Mouse (Mus musculus): Measurements from ENCODE around the gene Gm20458. TPM values are rescaled to one million over a fixed set of nuclear protein-coding genes. Genes with fewer than 3 reads are reported as not detected.

Gene Gm20458
- polyA plus RNA-seq, 1 experiment: not detected

DNA sequence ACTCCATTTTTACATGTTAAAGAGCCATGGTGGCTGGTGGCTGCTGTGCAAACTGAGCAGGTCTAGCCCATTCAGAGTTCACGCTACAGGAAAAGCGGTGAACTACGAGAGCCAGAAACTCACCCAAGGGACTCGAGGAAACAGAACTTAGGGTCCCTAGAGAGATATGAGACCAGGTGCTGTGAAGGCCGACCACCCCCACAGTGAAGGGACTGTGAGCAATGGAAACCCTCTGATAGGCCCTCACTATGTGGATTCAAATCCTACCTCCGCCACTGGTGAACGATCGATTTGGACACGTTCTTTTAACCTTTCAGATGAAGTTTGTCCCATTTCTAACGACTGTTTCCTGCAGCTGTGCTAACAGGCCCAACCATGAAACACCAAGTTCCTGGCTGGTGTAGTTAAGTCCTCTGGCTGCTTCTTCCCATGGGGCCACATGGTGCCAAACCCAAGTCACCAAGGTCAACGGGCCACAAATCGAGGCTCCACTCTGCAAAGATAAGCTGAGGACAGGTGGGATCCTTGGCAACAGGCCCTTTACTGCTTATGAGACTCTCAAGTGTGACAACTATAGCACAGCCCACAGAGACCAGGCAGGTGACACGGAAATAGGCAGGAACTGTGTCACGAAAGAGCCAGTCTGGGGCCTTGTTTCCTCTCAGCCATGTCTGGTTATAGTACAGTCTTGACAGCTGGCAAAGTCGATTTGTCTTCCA is 37.9 kb upstream of the Gm20458 start:
- peak overlapping the region; percentile 75 for H3K27ac ChIP-seq (ENCODE audit: control insufficient read depth, insufficient read depth, low read depth, low read length, poor library complexity)

DNA sequence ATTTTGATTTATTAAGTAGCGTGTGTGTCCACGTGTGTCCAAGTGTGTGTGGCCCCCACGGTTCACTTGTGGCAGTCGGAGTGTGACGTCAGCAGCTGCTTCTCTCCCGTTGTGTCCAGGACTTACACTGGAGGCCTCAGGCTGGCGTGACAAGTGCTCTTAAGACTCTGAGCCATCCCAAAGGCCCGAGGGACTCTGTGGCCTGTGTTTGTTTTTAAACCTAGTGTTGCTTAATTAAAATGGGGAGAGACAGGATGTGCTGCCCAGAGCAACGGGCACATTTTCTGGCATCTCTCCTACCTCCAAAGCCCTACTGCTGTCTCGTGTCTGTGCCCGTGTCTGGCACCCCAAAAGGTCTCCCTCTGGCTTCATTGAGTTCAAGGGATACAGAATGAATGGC is 37.3 kb upstream of the Gm20458 start:
- peak overlapping the region; percentile 75 for H3K27ac ChIP-seq (ENCODE audit: control insufficient read depth, insufficient read depth, low read depth, low read length, poor library complexity)
- H3K4me3 ChIP-seq (replicated peaks; ENCODE audit: control insufficient read depth, low read depth, low read length): no peak overlapping the region
- TF ChIP-seq CTCF (IDR thresholded peaks at IDR 0.05; ENCODE audit: control insufficient read depth, insufficient read depth, low read length): no peak
- peaks cover 2% of the 10 kb centered on the region for H3K4me1 ChIP-seq (ENCODE audit: control insufficient read depth, insufficient read depth, low read length)
- 69% methylated on average over 11 of the region's 11 CpGs for WGBS

More for the DNA sequence above, 37.9 kb upstream of the Gm20458 start:
- TF ChIP-seq POLR2A (IDR thresholded peaks at IDR 0.05; ENCODE audit: borderline replicate concordance, control insufficient read depth, low read depth, low read length) (no peak), CTCF (IDR thresholded peaks at IDR 0.05; ENCODE audit: control insufficient read depth, insufficient read depth, low read length) (no peak)
- WGBS: 49% methylated on average over 15 of the region's 15 CpGs
- Histone ChIP-seq H3K4me1 (ENCODE audit: control insufficient read depth, insufficient read depth, low read length) (peaks cover 3% of the 10 kb centered on the region), H3K4me3 (replicated peaks; ENCODE audit: control insufficient read depth, low read depth, low read length) (no peak overlapping the region)

DNA sequence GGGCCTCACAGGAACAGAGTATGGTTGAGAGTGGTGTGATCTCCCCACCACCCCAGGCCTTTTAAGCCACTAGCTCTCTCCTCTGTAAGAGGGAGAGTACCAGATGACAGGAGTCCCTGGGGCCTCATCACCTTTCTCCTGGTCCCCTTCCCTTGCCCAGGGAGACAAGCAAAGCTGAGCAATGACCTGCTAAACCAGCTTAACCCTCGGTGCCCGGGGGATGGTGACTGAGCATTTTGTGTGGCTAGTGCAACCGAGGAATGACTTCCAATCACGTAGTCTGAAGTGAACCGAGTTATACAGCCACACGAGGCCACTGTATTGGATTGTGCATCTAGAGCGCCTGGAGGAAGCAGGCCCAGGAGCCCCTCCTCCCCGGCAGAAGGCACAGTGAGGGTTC is 36.4 kb upstream of the Gm20458 start:
- no peak for TF ChIP-seq CTCF (IDR thresholded peaks at IDR 0.05; ENCODE audit: control insufficient read depth, insufficient read depth, low read length)
- no peak for TF ChIP-seq POLR2A (IDR thresholded peaks at IDR 0.05; ENCODE audit: borderline replicate concordance, control insufficient read depth, low read depth, low read length)
- Histone ChIP-seq H3K27ac (ENCODE audit: control insufficient read depth, insufficient read depth, low read depth, low read length, poor library complexity) (no peak overlapping the region), H3K4me1 (ENCODE audit: control insufficient read depth, insufficient read depth, low read length) (no peaks in the 10 kb centered on the region; the same call in 1 of the 2 replicates), H3K4me3 (replicated peaks; ENCODE audit: control insufficient read depth, low read depth, low read length) (no peak overlapping the region)
- 83% methylated on average over 8 of the region's 8 CpGs for WGBS

DNA sequence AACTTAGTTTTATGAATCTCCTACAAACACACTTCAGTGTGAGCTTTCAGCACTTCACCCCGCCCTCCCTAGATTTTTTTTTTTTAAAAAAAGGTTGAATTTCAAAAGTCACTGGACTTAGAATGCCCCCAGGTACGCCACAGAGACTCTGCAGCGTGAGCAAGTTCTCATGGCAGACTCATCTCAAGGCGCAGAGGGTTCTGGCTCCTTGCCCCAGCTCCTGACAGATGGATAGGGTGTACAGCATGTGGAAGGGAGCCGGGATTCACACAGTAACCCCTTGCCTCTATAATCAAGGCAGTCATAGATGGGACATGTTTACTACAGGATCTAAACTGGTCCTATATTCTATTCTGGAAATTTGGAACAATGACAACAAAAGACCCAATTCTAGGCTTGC is 35.4 kb upstream of the Gm20458 start:
- 81% methylated on average over 5 of the region's 5 CpGs for WGBS
- Histone ChIP-seq H3K4me1 (ENCODE audit: control insufficient read depth, insufficient read depth, low read length) (no peaks in the 10 kb centered on the region; the same call in 1 of the 2 replicates), H3K27ac (ENCODE audit: control insufficient read depth, insufficient read depth, low read depth, low read length, poor library complexity) (no peak overlapping the region), H3K4me3 (replicated peaks; ENCODE audit: control insufficient read depth, low read depth, low read length) (no peak overlapping the region)
- TF ChIP-seq POLR2A (IDR thresholded peaks at IDR 0.05; ENCODE audit: borderline replicate concordance, control insufficient read depth, low read depth, low read length) (no peak), CTCF (IDR thresholded peaks at IDR 0.05; ENCODE audit: control insufficient read depth, insufficient read depth, low read length) (no peak)

DNA sequence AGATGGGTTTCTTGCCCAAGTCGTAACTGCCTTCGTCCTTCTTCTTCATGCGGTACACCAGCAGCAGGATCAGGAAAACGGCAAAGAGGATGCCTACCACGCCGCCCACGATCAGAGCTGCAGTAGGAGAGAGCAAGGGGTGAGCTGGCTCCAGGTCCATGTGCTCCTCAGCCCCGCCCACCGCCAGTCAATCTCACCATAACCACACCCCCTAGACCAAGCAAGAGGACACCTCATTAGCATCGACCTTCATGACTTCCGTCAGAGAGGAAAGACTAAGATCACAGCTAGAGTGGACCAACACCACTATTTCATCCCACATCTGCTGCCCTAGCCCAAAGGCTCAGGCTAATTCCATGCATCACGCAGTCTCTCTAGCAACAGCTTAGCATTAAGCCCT is 34.6 kb upstream of the Gm20458 start:
- Histone ChIP-seq H3K4me3 (replicated peaks; ENCODE audit: control insufficient read depth, low read depth, low read length) (no peak overlapping the region), H3K4me1 (ENCODE audit: control insufficient read depth, insufficient read depth, low read length) (no peaks in the 10 kb centered on the region; the same call in 1 of the 2 replicates), H3K27ac (ENCODE audit: control insufficient read depth, insufficient read depth, low read depth, low read length, poor library complexity) (no peak overlapping the region)
- TF ChIP-seq POLR2A (IDR thresholded peaks at IDR 0.05; ENCODE audit: borderline replicate concordance, control insufficient read depth, low read depth, low read length) (no peak), CTCF (IDR thresholded peaks at IDR 0.05; ENCODE audit: control insufficient read depth, insufficient read depth, low read length) (no peak)
- WGBS: 72% methylated on average over 12 of the region's 12 CpGs

DNA sequence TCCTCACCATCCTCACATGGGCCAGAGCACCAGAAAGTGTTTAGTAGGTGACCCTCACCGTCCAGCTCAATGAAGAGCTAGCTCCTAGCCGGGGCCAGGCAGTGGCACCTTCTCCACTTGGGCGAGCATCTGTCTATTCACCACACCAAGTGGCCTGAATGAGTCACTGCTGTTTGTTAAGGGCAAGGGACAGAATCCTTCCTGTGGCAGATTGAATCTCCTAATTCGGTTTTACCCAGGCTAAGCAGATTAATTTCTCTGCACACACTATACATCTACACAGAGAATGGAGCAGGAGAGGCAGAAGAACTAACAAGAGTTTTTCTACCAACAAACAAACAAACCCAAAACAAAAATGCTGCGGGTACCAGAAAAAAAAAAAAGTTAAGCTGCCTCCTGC is 33.8 kb upstream of the Gm20458 start:
- 75% methylated on average over 5 of the region's 5 CpGs for WGBS
- no peak overlapping the region for H3K27ac ChIP-seq (ENCODE audit: control insufficient read depth, insufficient read depth, low read depth, low read length, poor library complexity)
- no peaks in the 10 kb centered on the region; the same call in 1 of the 2 replicates for H3K4me1 ChIP-seq (ENCODE audit: control insufficient read depth, insufficient read depth, low read length)
- TF ChIP-seq CTCF (IDR thresholded peaks at IDR 0.05; ENCODE audit: control insufficient read depth, insufficient read depth, low read length) (no peak), POLR2A (IDR thresholded peaks at IDR 0.05; ENCODE audit: borderline replicate concordance, control insufficient read depth, low read depth, low read length) (no peak)
- no peak overlapping the region for H3K4me3 ChIP-seq (replicated peaks; ENCODE audit: control insufficient read depth, low read depth, low read length)

DNA sequence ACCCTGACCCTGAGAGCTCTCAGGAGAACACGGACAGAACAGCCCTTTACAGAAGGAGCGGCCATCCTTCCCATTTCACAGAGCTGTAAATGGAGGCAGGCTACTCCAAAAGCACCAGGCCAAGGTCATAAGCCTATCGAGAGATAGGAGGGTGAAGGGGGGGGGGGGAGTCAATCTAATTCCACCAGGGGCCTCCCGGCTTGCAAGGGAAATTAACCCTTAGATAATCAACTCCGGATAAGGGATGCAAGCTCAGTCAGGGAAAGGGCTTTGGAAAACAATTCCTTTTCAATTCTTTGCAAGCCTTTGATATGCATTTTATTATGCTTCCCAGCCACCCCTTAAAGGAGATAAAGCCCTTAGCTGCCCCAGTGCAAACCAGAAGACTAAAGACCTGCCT is 32.3 kb upstream of the Gm20458 start:
- WGBS: 71% methylated on average over 5 of the region's 5 CpGs
- TF ChIP-seq CTCF (IDR thresholded peaks at IDR 0.05; ENCODE audit: control insufficient read depth, insufficient read depth, low read length) (no peak), POLR2A (IDR thresholded peaks at IDR 0.05; ENCODE audit: borderline replicate concordance, control insufficient read depth, low read depth, low read length) (no peak)
- no peaks in the 10 kb centered on the region for H3K4me1 ChIP-seq (ENCODE audit: control insufficient read depth, insufficient read depth, low read length)
- H3K4me3 ChIP-seq (replicated peaks; ENCODE audit: control insufficient read depth, low read depth, low read length): no peak overlapping the region
- H3K27ac ChIP-seq (ENCODE audit: control insufficient read depth, insufficient read depth, low read depth, low read length, poor library complexity): no peak overlapping the region

DNA sequence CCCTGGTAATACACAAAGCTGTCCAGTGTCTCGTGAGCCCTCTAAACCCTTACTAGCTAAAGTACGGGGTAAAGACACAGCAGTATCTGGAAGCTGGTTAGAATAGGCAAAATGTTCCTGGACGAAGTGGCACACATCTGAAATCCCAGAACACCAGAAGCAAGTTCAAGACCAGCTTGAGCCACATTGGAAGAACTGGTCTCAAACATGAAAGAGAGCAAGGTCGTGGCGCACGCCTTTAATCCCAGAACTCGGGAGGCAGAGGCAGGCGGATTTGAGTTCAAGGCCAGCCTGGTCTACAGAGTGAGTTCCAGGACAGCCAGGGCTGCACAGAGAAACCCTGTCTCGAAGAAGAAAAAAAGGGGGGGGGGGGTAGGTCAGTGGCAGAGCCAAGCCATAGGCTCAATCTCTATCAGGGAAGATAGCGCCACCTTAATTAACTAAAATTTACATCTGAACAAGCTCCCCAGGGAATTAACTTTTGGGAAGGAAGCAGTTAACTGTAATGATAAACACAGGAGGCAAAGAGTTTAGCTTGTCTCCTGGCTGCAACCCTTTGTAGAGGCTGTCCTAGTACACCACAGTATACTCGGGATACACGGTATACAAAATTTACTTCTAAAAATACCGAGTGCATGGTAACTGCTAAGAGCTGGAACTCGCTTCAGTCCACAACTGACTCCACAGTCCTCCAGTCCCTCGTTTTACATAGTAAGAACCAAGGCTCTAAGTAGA is 30.7 kb upstream of the Gm20458 start:
- Histone ChIP-seq H3K4me1 (ENCODE audit: control insufficient read depth, insufficient read depth, low read length) (no peaks in the 10 kb centered on the region), H3K27ac (ENCODE audit: control insufficient read depth, insufficient read depth, low read depth, low read length, poor library complexity) (no peak overlapping the region), H3K4me3 (replicated peaks; ENCODE audit: control insufficient read depth, low read depth, low read length) (no peak overlapping the region)
- WGBS: 77% methylated on average over 15 of the region's 15 CpGs
- no peak for TF ChIP-seq CTCF (IDR thresholded peaks at IDR 0.05; ENCODE audit: control insufficient read depth, insufficient read depth, low read length)
- TF ChIP-seq POLR2A (IDR thresholded peaks at IDR 0.05; ENCODE audit: borderline replicate concordance, control insufficient read depth, low read depth, low read length): no peak
